Mouse (Mus musculus) right cerebral cortex, postnatal 14 days (tissue): ENCODE results near the gene Ctdspl.

ENCODE experiments used
- DNase-seq: peaks from one replicate; pipeline ENCODE4 v3.0.0; 2022

The Ctdspl gene

GRCm38 (mm10) chr9:118926111-118926650 is at the start of gene Ctdspl:
TSS of gene Ctdspl (plus strand) at chr9:118926453.
- peak; percentile 71 for DNase-seq

GRCm38 (mm10) chr9:118876902-118877301 is 49.4 kb upstream of the Ctdspl start:
- no peak for DNase-seq

- no peak for DNase-seq
Observed at GRCm38 (mm10) chr9:118877365-118878008, 48.8 kb upstream of the Ctdspl start.

- DNase-seq: no peak
Observed at GRCm38 (mm10) chr9:118878596-118878995, 47.7 kb upstream of the Ctdspl start.

GRCm38 (mm10) chr9:118881281-118881945 is 44.8 kb upstream of the Ctdspl start:
- DNase-seq: no peak

GRCm38 (mm10) chr9:118881946-118882284 is 44.3 kb upstream of the Ctdspl start:
- no peak for DNase-seq

- DNase-seq: no peak
Observed at GRCm38 (mm10) chr9:118883150-118883549, 43.1 kb upstream of the Ctdspl start.

- no peak for DNase-seq
Observed at GRCm38 (mm10) chr9:118885785-118886184, 40.5 kb upstream of the Ctdspl start.

- DNase-seq: no peak
Observed at GRCm38 (mm10) chr9:118887201-118887600, 39.1 kb upstream of the Ctdspl start.

- no peak for DNase-seq
Observed at GRCm38 (mm10) chr9:118887734-118888133, 38.5 kb upstream of the Ctdspl start.

GRCm38 (mm10) chr9:118890149-118890548 is 36.1 kb upstream of the Ctdspl start:
- DNase-seq: no peak

GRCm38 (mm10) chr9:118890645-118891044 is 35.6 kb upstream of the Ctdspl start:
- no peak for DNase-seq

- no peak for DNase-seq
Observed at GRCm38 (mm10) chr9:118891068-118891467, 35.2 kb upstream of the Ctdspl start.

GRCm38 (mm10) chr9:118891593-118891992 is 34.7 kb upstream of the Ctdspl start:
- DNase-seq: no peak

- no peak for DNase-seq
Observed at GRCm38 (mm10) chr9:118895101-118895500, 31.2 kb upstream of the Ctdspl start.

GRCm38 (mm10) chr9:118900677-118901076 is 25.6 kb upstream of the Ctdspl start:
- no peak for DNase-seq

GRCm38 (mm10) chr9:118901917-118902316 is 24.3 kb upstream of the Ctdspl start:
- no peak for DNase-seq

- DNase-seq: peak; percentile 79
Observed at GRCm38 (mm10) chr9:118907934-118908620, 18.2 kb upstream of the Ctdspl start.

- DNase-seq: no peak
Observed at GRCm38 (mm10) chr9:118913048-118913447, 13.2 kb upstream of the Ctdspl start.

- no peak for DNase-seq
Observed at GRCm38 (mm10) chr9:118913613-118914012, 12.6 kb upstream of the Ctdspl start.

GRCm38 (mm10) chr9:118914589-118914988 is 11.7 kb upstream of the Ctdspl start:
- DNase-seq: no peak

- no peak for DNase-seq
Observed at GRCm38 (mm10) chr9:118915290-118915689, 11.0 kb upstream of the Ctdspl start.

GRCm38 (mm10) chr9:118919672-118920186 is 6.5 kb upstream of the Ctdspl start:
- peak; percentile 58 for DNase-seq
